Mouse (Mus musculus): ENCODE measurements around the gene Ifitm5. TPM values are rescaled to one million over a fixed set of nuclear protein-coding genes. Genes with fewer than 3 reads are reported as not detected.

The Ifitm5 gene
- polyA plus RNA-seq, 1 experiment: not detected

GRCm38 (mm10) chr7:140952441-140952840, 2.4 kb upstream of the Ifitm5 start:
- DNase-seq: no peak
- H3K27me3 ChIP-seq (ENCODE audit: control insufficient read depth, insufficient read depth, low read length): no peaks in the 10 kb centered on the region
- TF ChIP-seq CTCF (IDR thresholded peaks at IDR 0.05; ENCODE audit: borderline replicate concordance, insufficient read depth, low read depth, low read length): no peak
- TF ChIP-seq POLR2A (IDR thresholded peaks at IDR 0.05; ENCODE audit: borderline replicate concordance, insufficient read depth, low read length): no peak
- H3K4me3 ChIP-seq (replicated peaks; ENCODE audit: insufficient read depth, low read depth, low read length): no peak overlapping the region
- H3K27ac ChIP-seq (ENCODE audit: insufficient read depth, low read length): no peak overlapping the region
- H3K4me1 ChIP-seq (ENCODE audit: control insufficient read depth, insufficient read depth, low read length): no peaks in the 10 kb centered on the region
- WGBS: 79% methylated on average over 7 of the region's 7 CpGs

- 58% methylated on average over 6 of the region's 6 CpGs for WGBS
- H3K4me3 ChIP-seq (replicated peaks; ENCODE audit: insufficient read depth, low read depth, low read length): no peak overlapping the region
- no peaks in the 10 kb centered on the region for H3K27me3 ChIP-seq (ENCODE audit: control insufficient read depth, insufficient read depth, low read length)
- no peak for TF ChIP-seq POLR2A (IDR thresholded peaks at IDR 0.05; ENCODE audit: borderline replicate concordance, insufficient read depth, low read length)
- no peak for TF ChIP-seq CTCF (IDR thresholded peaks at IDR 0.05; ENCODE audit: borderline replicate concordance, insufficient read depth, low read depth, low read length)
- no peaks in the 10 kb centered on the region for H3K4me1 ChIP-seq (ENCODE audit: control insufficient read depth, insufficient read depth, low read length)
- no peak overlapping the region for H3K27ac ChIP-seq (ENCODE audit: insufficient read depth, low read length)
- DNase-seq: no peak
These were observed 1.7 kb upstream of the Ifitm5 start for GRCm38 (mm10) chr7:140951765-140952164.

GRCm38 (mm10) chr7:140951051-140951450, 960 bp upstream of the Ifitm5 start:
- WGBS: 48% methylated on average over 8 of the region's 8 CpGs
- H3K4me3 ChIP-seq (replicated peaks; ENCODE audit: insufficient read depth, low read depth, low read length): no peak overlapping the region
- TF ChIP-seq CTCF (IDR thresholded peaks at IDR 0.05; ENCODE audit: borderline replicate concordance, insufficient read depth, low read depth, low read length) (no peak), POLR2A (IDR thresholded peaks at IDR 0.05; ENCODE audit: borderline replicate concordance, insufficient read depth, low read length) (no peak)
- no peak overlapping the region for H3K27ac ChIP-seq (ENCODE audit: insufficient read depth, low read length)
- no peaks in the 10 kb centered on the region for H3K4me1 ChIP-seq (ENCODE audit: control insufficient read depth, insufficient read depth, low read length)
- DNase-seq: no peak
- no peaks in the 10 kb centered on the region for H3K27me3 ChIP-seq (ENCODE audit: control insufficient read depth, insufficient read depth, low read length)

GRCm38 (mm10) chr7:140949255-140949654, 836 bp downstream of the Ifitm5 start:
- WGBS: 88% methylated on average over 6 of the region's 6 CpGs
- DNase-seq: no peak
- Histone ChIP-seq H3K27ac (ENCODE audit: insufficient read depth, low read length) (no peak overlapping the region), H3K4me1 (ENCODE audit: control insufficient read depth, insufficient read depth, low read length) (no peaks in the 10 kb centered on the region), H3K27me3 (ENCODE audit: control insufficient read depth, insufficient read depth, low read length) (no peaks in the 10 kb centered on the region), H3K4me3 (replicated peaks; ENCODE audit: insufficient read depth, low read depth, low read length) (no peak overlapping the region)
- no peak for TF ChIP-seq CTCF (IDR thresholded peaks at IDR 0.05; ENCODE audit: borderline replicate concordance, insufficient read depth, low read depth, low read length)
- no peak for TF ChIP-seq POLR2A (IDR thresholded peaks at IDR 0.05; ENCODE audit: borderline replicate concordance, insufficient read depth, low read length)

- Histone ChIP-seq H3K27ac (ENCODE audit: insufficient read depth, low read length) (no peak overlapping the region), H3K4me1 (ENCODE audit: control insufficient read depth, insufficient read depth, low read length) (no peaks in the 10 kb centered on the region), H3K4me3 (replicated peaks; ENCODE audit: insufficient read depth, low read depth, low read length) (no peak overlapping the region), H3K27me3 (ENCODE audit: control insufficient read depth, insufficient read depth, low read length) (no peaks in the 10 kb centered on the region)
- WGBS: 88% methylated on average over 8 of the region's 8 CpGs
- TF ChIP-seq POLR2A (IDR thresholded peaks at IDR 0.05; ENCODE audit: borderline replicate concordance, insufficient read depth, low read length): no peak
- no peak for TF ChIP-seq CTCF (IDR thresholded peaks at IDR 0.05; ENCODE audit: borderline replicate concordance, insufficient read depth, low read depth, low read length)
- no peak for DNase-seq
These were observed 1.9 kb downstream of the Ifitm5 start for GRCm38 (mm10) chr7:140948161-140948560.

- no peak overlapping the region for H3K27ac ChIP-seq (ENCODE audit: insufficient read depth, low read length)
- H3K4me3 ChIP-seq (replicated peaks; ENCODE audit: insufficient read depth, low read depth, low read length): no peak overlapping the region
- H3K4me1 ChIP-seq (ENCODE audit: control insufficient read depth, insufficient read depth, low read length): no peaks in the 10 kb centered on the region
- WGBS: 79% methylated on average over 7 of the region's 7 CpGs
- DNase-seq: no peak
- TF ChIP-seq POLR2A (IDR thresholded peaks at IDR 0.05; ENCODE audit: borderline replicate concordance, insufficient read depth, low read length) (no peak), CTCF (IDR thresholded peaks at IDR 0.05; ENCODE audit: borderline replicate concordance, insufficient read depth, low read depth, low read length) (no peak)
- no peaks in the 10 kb centered on the region for H3K27me3 ChIP-seq (ENCODE audit: control insufficient read depth, insufficient read depth, low read length)
These were observed 3.1 kb downstream of the Ifitm5 start for GRCm38 (mm10) chr7:140946980-140947379.

GRCm38 (mm10) chr7:140946311-140946710, 3.8 kb downstream of the Ifitm5 start:
- H3K27ac ChIP-seq (ENCODE audit: insufficient read depth, low read length): no peak overlapping the region
- DNase-seq: no peak
- no peak overlapping the region for H3K4me3 ChIP-seq (replicated peaks; ENCODE audit: insufficient read depth, low read depth, low read length)
- 90% methylated on average over 10 of the region's 10 CpGs for WGBS
- no peak for TF ChIP-seq POLR2A (IDR thresholded peaks at IDR 0.05; ENCODE audit: borderline replicate concordance, insufficient read depth, low read length)
- no peak for TF ChIP-seq CTCF (IDR thresholded peaks at IDR 0.05; ENCODE audit: borderline replicate concordance, insufficient read depth, low read depth, low read length)
- H3K4me1 ChIP-seq (ENCODE audit: control insufficient read depth, insufficient read depth, low read length): no peaks in the 10 kb centered on the region
- H3K27me3 ChIP-seq (ENCODE audit: control insufficient read depth, insufficient read depth, low read length): no peaks in the 10 kb centered on the region

GRCm38 (mm10) chr7:140945247-140945646, 4.8 kb downstream of the Ifitm5 start:
- no peak for DNase-seq
- H3K27ac ChIP-seq (ENCODE audit: insufficient read depth, low read length): no peak overlapping the region
- H3K4me3 ChIP-seq (replicated peaks; ENCODE audit: insufficient read depth, low read depth, low read length): no peak overlapping the region
- TF ChIP-seq CTCF (IDR thresholded peaks at IDR 0.05; ENCODE audit: borderline replicate concordance, insufficient read depth, low read depth, low read length) (no peak), POLR2A (IDR thresholded peaks at IDR 0.05; ENCODE audit: borderline replicate concordance, insufficient read depth, low read length) (no peak)
- H3K4me1 ChIP-seq (ENCODE audit: control insufficient read depth, insufficient read depth, low read length): no peaks in the 10 kb centered on the region
- no peaks in the 10 kb centered on the region for H3K27me3 ChIP-seq (ENCODE audit: control insufficient read depth, insufficient read depth, low read length)
- WGBS: 92% methylated on average over 5 of the region's 5 CpGs
